Mouse (Mus musculus) R1 (cell line): ENCODE measurements around the gene Fhad1.
A peak's percentile ranks its signal among the peaks of the same experiment; 100 is the strongest.

Experiments used
- DNase-seq: peaks from one replicate; pipeline ENCODE4 v3.0.0-alpha.2; 2018; ENCODE audit warnings: low read depth, low spot score

The Fhad1 gene

GRCm38 (mm10) chr4:141978582-141978981 is 36.3 kb downstream of the Fhad1 start:
- DNase-seq: no peak

- no peak for DNase-seq
These were observed 37.5 kb downstream of the Fhad1 start for GRCm38 (mm10) chr4:141977346-141977745.

- DNase-seq: peak; percentile 52
These were observed 38.7 kb downstream of the Fhad1 start for GRCm38 (mm10) chr4:141976163-141976562.

GRCm38 (mm10) chr4:141964575-141964974 is 50.3 kb downstream of the Fhad1 start:
- no peak for DNase-seq

- no peak for DNase-seq
These were observed 51.0 kb downstream of the Fhad1 start for GRCm38 (mm10) chr4:141963907-141964306.

- peak; percentile 74 for DNase-seq
These were observed 51.8 kb downstream of the Fhad1 start for GRCm38 (mm10) chr4:141962811-141963685.

- no peak for DNase-seq
These were observed 54.8 kb downstream of the Fhad1 start for GRCm38 (mm10) chr4:141960037-141960436.

GRCm38 (mm10) chr4:141959615-141960014 is 55.3 kb downstream of the Fhad1 start:
- no peak for DNase-seq

- no peak for DNase-seq
These were observed 56.1 kb downstream of the Fhad1 start for GRCm38 (mm10) chr4:141958614-141959375.

GRCm38 (mm10) chr4:141958188-141958587 is 56.7 kb downstream of the Fhad1 start:
- DNase-seq: peak; percentile 86

- peak; percentile 51 for DNase-seq
These were observed 57.1 kb downstream of the Fhad1 start for GRCm38 (mm10) chr4:141957740-141958139.

GRCm38 (mm10) chr4:141956931-141957330 is 58.0 kb downstream of the Fhad1 start:
- DNase-seq: no peak

GRCm38 (mm10) chr4:141954770-141955720 is 59.8 kb downstream of the Fhad1 start:
- DNase-seq: no peak

GRCm38 (mm10) chr4:141953859-141954258 is 61.0 kb downstream of the Fhad1 start:
- DNase-seq: no peak

GRCm38 (mm10) chr4:141953291-141953690 is 61.6 kb downstream of the Fhad1 start:
- no peak for DNase-seq

- DNase-seq: no peak
These were observed 62.1 kb downstream of the Fhad1 start for GRCm38 (mm10) chr4:141952824-141953223.

- DNase-seq: no peak
These were observed 62.8 kb downstream of the Fhad1 start for GRCm38 (mm10) chr4:141952114-141952513.

- DNase-seq: no peak
These were observed 65.4 kb downstream of the Fhad1 start for GRCm38 (mm10) chr4:141949436-141949835.

- no peak for DNase-seq
These were observed 66.1 kb downstream of the Fhad1 start for GRCm38 (mm10) chr4:141948822-141949221.

GRCm38 (mm10) chr4:141942403-141942802 is 72.5 kb downstream of the Fhad1 start:
- DNase-seq: no peak

- no peak for DNase-seq
These were observed 73.6 kb downstream of the Fhad1 start for GRCm38 (mm10) chr4:141941289-141941688.
